Mouse (Mus musculus) MEL (cell line): Measurements from ENCODE around the gene Tent5b.

Experiments
- BHLHE40 ChIP-seq: IDR thresholded peaks from 2 replicates; pipeline ENCODE4 v1.6.1; 2012; ENCODE audit warnings: low read depth, mild to moderate bottlenecking, inconsistent platforms, low read length, improper control_type of control experiment, borderline replicate concordance
- CTCF ChIP-seq, 3 experiments: IDR thresholded peaks in 2 of 3; conservative IDR thresholded peaks in 1 of 3; 2 replicates each; pipeline ENCODE4 v1.5.1; 2011 to 2012; ENCODE audit warnings: low read length in 3 of 3, low read depth in 2 of 3, mild to moderate bottlenecking in 2 of 3, improper control_type of control experiment in 1 of 3, inconsistent platforms in 1 of 3, mixed read lengths in 1 of 3, moderate library complexity in 1 of 3; ENCODE audit not compliant: control insufficient read depth in 1 of 3, insufficient read depth in 1 of 3, poor library complexity in 1 of 3, severe bottlenecking in 1 of 3
- ETS1 ChIP-seq: IDR thresholded peaks from 2 replicates; pipeline ENCODE4 v1.6.1; 2012; ENCODE audit warnings: low read depth, mild to moderate bottlenecking, inconsistent platforms, low read length, improper control_type of control experiment, moderate library complexity
- GATA1 ChIP-seq: IDR thresholded peaks from 2 replicates; pipeline ENCODE4 v1.6.1; 2011; ENCODE audit warnings: low read depth, low read length, improper control_type of control experiment
- MEF2A ChIP-seq: IDR thresholded peaks from 2 replicates; pipeline ENCODE4 v1.6.1; 2014; ENCODE audit warnings: low read depth, mild to moderate bottlenecking, inconsistent platforms, low read length, improper control_type of control experiment; ENCODE audit not compliant: poor library complexity, insufficient replicate concordance, severe bottlenecking; ENCODE audit errors: extremely low read depth
- TBP ChIP-seq: IDR thresholded peaks from 2 replicates; pipeline ENCODE4 v1.8.0; 2011; ENCODE audit warnings: low read depth, low read length, improper control_type of control experiment
- USF1 ChIP-seq: IDR thresholded peaks from 2 replicates; pipeline ENCODE4 v1.6.1; 2014; ENCODE audit warnings: low read depth, mild to moderate bottlenecking, inconsistent platforms, low read length, improper control_type of control experiment, moderate library complexity
- ZC3H11A ChIP-seq: IDR thresholded peaks from 2 replicates; pipeline ENCODE4 v1.6.1; 2012; ENCODE audit warnings: low read depth, mild to moderate bottlenecking, inconsistent platforms, low read length, improper control_type of control experiment

- TF ChIP-seq CTCF (IDR thresholded peaks at IDR 0.05 in 2 of 3, conservative IDR thresholded peaks at IDR 0.05 in 1 of 3; ENCODE audit: control insufficient read depth in 1 of 3, insufficient read depth in 1 of 3, low read depth in 2 of 3, low read length in 3 of 3, poor library complexity in 1 of 3, severe bottlenecking in 1 of 3) (no peak), GATA1 (no peak), ZC3H11A (no peak), BHLHE40 (no peak), USF1 (no peak), ETS1 (no peak), MEF2A (no peak), TBP (no peak)
Measured at GRCm38 (mm10) chr4:133494867-133495266, 14.9 kb downstream of the Tent5b start.
